Mouse (Mus musculus) layer of hippocampus, postnatal 25 days (tissue): ENCODE results near the gene Ndc1. TPM values are rescaled to one million over a fixed set of nuclear protein-coding genes. Genes with fewer than 3 reads are reported as not detected.

Experiments
- DNase-seq, 2 experiments: peaks; one replicate each; pipeline ENCODE4 v3.0.0; 2022; ENCODE audit warnings: mixed read lengths in 2 of 2, low spot score in 1 of 2; ENCODE audit errors: extremely low spot score in 1 of 2
- microRNA-seq, 2 experiments: library from miRNA; unstranded; fragments of <30 nt; microRNA quantifications; one replicate each; pipeline ENCODE4 v1.2.0; 2021
- total RNA-seq, 2 experiments: library from RNA; stranded (reverse); gene quantifications; 2 replicates each; pipeline ENCODE4 v1.2.3; 2021

The Ndc1 gene
- total RNA-seq, 2 experiments from 2014 or later: 12.2 to 13.1 TPM

GRCm38 (mm10) chr4:107438741-107439140 is 71.2 kb downstream of the Ndc1 start:
- no peak for DNase-seq

- no peak for DNase-seq
These were observed 72.7 kb downstream of the Ndc1 start for GRCm38 (mm10) chr4:107440306-107440705.

GRCm38 (mm10) chr4:107442288-107442687 is 74.7 kb downstream of the Ndc1 start:
- DNase-seq: no peak

GRCm38 (mm10) chr4:107442891-107443483 is 75.4 kb downstream of the Ndc1 start:
- no peak for DNase-seq

DNA sequence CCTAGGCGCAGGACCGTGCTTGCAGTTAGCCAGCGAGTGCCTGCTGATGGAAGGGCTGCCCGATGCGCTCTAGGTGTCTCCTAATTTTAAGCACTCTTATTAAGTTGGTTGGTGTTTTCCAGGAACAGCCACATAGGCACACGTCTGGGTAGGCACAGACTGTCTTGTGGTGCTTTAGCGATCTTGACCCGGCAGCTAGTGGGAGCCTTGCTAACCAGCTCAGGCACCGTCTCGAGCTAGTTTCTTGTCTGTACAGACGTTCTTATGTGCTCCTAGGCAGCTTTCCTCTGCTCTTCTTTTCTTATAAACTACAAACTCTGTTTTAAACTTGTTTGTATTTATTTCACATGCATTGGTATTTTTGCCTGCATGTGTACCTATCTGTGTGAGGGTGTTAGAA is 76.0 kb downstream of the Ndc1 start:
- no peak for DNase-seq

- DNase-seq: peak in 1 of 2 experiments; percentile 19
These were observed 80.9 kb downstream of the Ndc1 start for GRCm38 (mm10) chr4:107448481-107448880.

DNA sequence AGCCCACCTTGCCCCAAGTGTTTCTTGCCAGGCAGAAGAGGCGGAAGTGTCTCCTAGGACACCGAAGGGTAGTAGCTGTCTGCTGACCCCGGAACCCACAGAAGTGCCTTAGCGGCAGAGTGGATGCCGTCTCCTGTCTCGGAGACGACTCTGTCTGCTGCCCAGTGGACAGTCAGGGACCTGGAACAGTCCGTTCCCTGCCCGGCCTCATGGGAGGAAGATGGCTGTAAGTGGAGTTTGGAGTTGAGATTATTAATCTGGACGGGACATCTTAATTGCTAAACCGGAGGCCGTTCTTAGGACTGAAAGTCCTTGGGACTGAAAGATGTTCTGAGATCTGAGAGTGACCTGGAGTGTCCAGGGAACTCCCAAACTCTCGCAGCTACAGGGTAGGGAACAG is 81.9 kb downstream of the Ndc1 start:
- no peak for DNase-seq

GRCm38 (mm10) chr4:107452266-107453015 is 84.9 kb downstream of the Ndc1 start:
- no peak for DNase-seq

GRCm38 (mm10) chr4:107453141-107453984 is 85.8 kb downstream of the Ndc1 start:
- peak; percentile 75 to 93 for DNase-seq

- DNase-seq: no peak
These were observed 90.0 kb downstream of the Ndc1 start for GRCm38 (mm10) chr4:107457602-107458001.

DNA sequence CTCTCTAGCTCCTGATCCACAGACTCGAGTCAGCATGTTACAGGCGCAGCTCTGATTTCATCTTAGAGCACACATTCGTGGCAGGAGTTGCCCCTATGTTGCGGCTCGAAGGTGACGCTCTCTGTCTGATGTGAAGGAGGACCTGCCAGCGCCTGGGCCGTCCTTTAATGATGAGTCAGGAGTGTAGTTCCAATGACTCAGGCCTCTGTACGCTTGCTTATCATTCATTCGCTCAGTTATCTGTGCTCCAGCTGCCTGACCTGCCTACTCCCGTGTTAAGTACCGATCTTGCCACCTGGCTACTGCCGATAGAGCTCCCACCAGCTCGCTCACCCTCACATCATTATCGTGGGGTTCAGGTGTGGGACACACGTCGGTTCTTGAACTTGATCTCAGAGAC is 91.3 kb downstream of the Ndc1 start:
- DNase-seq: no peak

- DNase-seq: no peak
These were observed 91.9 kb downstream of the Ndc1 start for GRCm38 (mm10) chr4:107459461-107459860.

DNA sequence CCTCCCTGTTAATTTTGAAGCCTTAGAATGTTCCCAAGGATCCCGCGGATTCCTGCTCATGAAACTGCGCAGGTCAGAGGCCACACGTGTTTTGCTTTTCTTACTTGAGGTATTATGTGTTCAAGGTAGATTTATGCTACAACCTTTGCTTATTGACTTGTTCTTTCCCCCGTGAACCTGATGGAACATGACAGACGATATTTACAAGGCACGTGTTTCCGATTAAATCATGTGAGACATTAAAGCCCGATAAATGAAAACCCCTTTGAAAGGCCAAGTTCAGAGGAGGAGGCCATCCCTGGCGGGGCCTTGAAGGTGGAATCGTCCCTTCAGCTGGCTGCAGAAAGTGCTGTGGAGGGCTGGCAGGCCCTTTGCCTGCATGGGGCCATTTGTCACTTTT is 92.9 kb downstream of the Ndc1 start:
- no peak for DNase-seq

Small RNAs within 50 kb of the gene (microRNA-seq; reads per million reads assigned to microRNA genes)
- gene Gm24804: 0 reads per million in 2 experiments

Other genes with a start within 250 kb of the Ndc1 start
- 100 to 1,000 TPM; 200 to 222 TPM for gene Tmem59, start 189.4 kb upstream of the Ndc1 start, total RNA-seq
- 10 to 100 TPM; 18.6 to 20.1 TPM for gene Tceanc2, start 188.7 kb upstream of the Ndc1 start, total RNA-seq
- not detected for gene Ldlrad1, start 158.6 kb upstream of the Ndc1 start, total RNA-seq
- gene Lrrc42, start 114.3 kb upstream of the Ndc1 start, total RNA-seq: 10 to 100 TPM; 33.2 to 40.4 TPM
- gene Hspb11, start 114.2 kb upstream of the Ndc1 start, total RNA-seq: 10 to 100 TPM; 24.0 to 25.9 TPM
- gene Dio1, start 60.6 kb upstream of the Ndc1 start, total RNA-seq: not detected
- gene Yipf1, start 53.4 kb upstream of the Ndc1 start, total RNA-seq: 10 to 100 TPM; 52.4 to 55.0 TPM
- 1 to 10 TPM in 1 of 2 experiments, under 1 TPM in 1; 0.44 to 1.2 TPM for gene Glis1, start 66.8 kb downstream of the Ndc1 start, total RNA-seq